In genomic region chr1:176996630-176997201, GRCm38 (mm10) we compare ENCODE assay signal across 8 mouse cellular contexts.
A peak's percentile ranks its signal among the peaks of the same experiment; 100 is the strongest.
DNase-seq lines count a peak whose midpoint lies in the region; ATAC-seq lines count a peak whose summit lies in the region.

No protein-coding gene starts in this region.

- H3K27ac ChIP-seq in forebrain, embryonic 15.5 days (replicated peaks): peak overlapping the region; percentile 99

- H3K9ac ChIP-seq in forebrain, embryonic 15.5 days (replicated peaks): peak overlapping the region; percentile 47

- no peaks in the 10 kb centered on the region for H3K9me3 ChIP-seq in forebrain, embryonic 15.5 days

- WGBS in forebrain, embryonic 15.5 days: 6% methylated on average over 16 of the region's 16 CpGs

- no peak overlapping the region for H3K4me3 ChIP-seq in forebrain, embryonic 15.5 days

- intact Hi-C loops in left cerebral cortex, postnatal 10 days (cut with DNase I): loop anchor here (10.0 kb wide), 2 partner anchors 112 to 688 kb away; no protein-coding TSS in a partner anchor

- peak; percentile 64 for DNase-seq in testis, postnatal 10 days (ENCODE audit: low spot score)
- DNase-seq in testis, postnatal 14 days (ENCODE audit: low spot score): no peak
- DNase-seq in induced T-regulatory cell, adult 2 months (ENCODE audit: low read depth): peak; percentile 69
- peak; percentile 71 to 72 for DNase-seq in left cerebral cortex, postnatal 10 days (ENCODE audit: extremely low spot score in 1 of 2, low spot score in 2 of 2)
- DNase-seq in spleen, adult 12 weeks (ENCODE audit: low spot score): peak; percentile 41
- DNase-seq in urinary bladder, postnatal 4 days (ENCODE audit: low spot score in 2 of 2): no peak

- ATAC-seq in forebrain, embryonic 15.5 days (replicated peaks): no peak
- ATAC-seq in megakaryocyte progenitor cell, adult 5-6 weeks (replicated peaks; ENCODE audit: poor library complexity): peak; percentile 61

- H3K4me2 ChIP-seq in forebrain, embryonic 15.5 days (replicated peaks): peak overlapping the region; percentile 33

- H3K4me1 ChIP-seq in forebrain, embryonic 15.5 days: peaks cover 76% of the 10 kb centered on the region

- no peaks in the 10 kb centered on the region for H3K36me3 ChIP-seq in forebrain, embryonic 15.5 days

- no peaks in the 10 kb centered on the region for H3K27me3 ChIP-seq in forebrain, embryonic 15.5 days

Comparison
In these comparisons a context has a peak if more than half of its experiments do, and no peak if none do; other contexts are left out.
1. DNase-seq: peak in testis, postnatal 10 days (single experiment), induced T-regulatory cell, adult 2 months (single experiment), left cerebral cortex, postnatal 10 days (2 of 2) and spleen, adult 12 weeks (single experiment); none in testis, postnatal 14 days (single experiment) and urinary bladder, postnatal 4 days (0 of 2).